Mouse (Mus musculus) splenic B cell, adult 2 months (primary cell): ENCODE data around the gene Krtap3-3.

Experiments
- DNase-seq: peaks from one replicate; pipeline ENCODE4 v3.0.0-alpha.2; 2011; ENCODE audit warnings: low read depth, low spot score
- H3K27me3 ChIP-seq: 2 replicates; pipeline ENCODE4 v1.6.1; 2012; ENCODE audit warnings: mild to moderate bottlenecking, low read length, moderate library complexity, mixed read lengths; ENCODE audit not compliant: control insufficient read depth, poor library complexity, insufficient read depth, severe bottlenecking
- H3K36me3 ChIP-seq: 2 replicates; pipeline ENCODE4 v1.6.1; 2012; ENCODE audit warnings: mild to moderate bottlenecking, low read length, moderate library complexity, mixed read lengths; ENCODE audit not compliant: control insufficient read depth, poor library complexity, insufficient read depth, severe bottlenecking

Krtap3-3 gene

GRCm38 (mm10) chr11:99556195-99556594 lies 5.5 kb upstream of the Krtap3-3 start:
- H3K36me3 ChIP-seq: no peaks in the 10 kb centered on the region
- no peaks in the 10 kb centered on the region for H3K27me3 ChIP-seq
- DNase-seq: no peak

GRCm38 (mm10) chr11:99547892-99548291 lies 2.8 kb downstream of the Krtap3-3 start:
- no peaks in the 10 kb centered on the region for H3K36me3 ChIP-seq
- no peaks in the 10 kb centered on the region for H3K27me3 ChIP-seq
- DNase-seq: no peak

- H3K36me3 ChIP-seq: no peaks in the 10 kb centered on the region
- no peaks in the 10 kb centered on the region for H3K27me3 ChIP-seq
- DNase-seq: no peak
Observed at GRCm38 (mm10) chr11:99539721-99540120, 10.9 kb downstream of the Krtap3-3 start.

- Histone ChIP-seq H3K27me3 (no peaks in the 10 kb centered on the region), H3K36me3 (no peaks in the 10 kb centered on the region)
- DNase-seq: no peak
Observed at GRCm38 (mm10) chr11:99521288-99521860, 29.3 kb downstream of the Krtap3-3 start, which contains the start of gene Krt39. TSS of gene Krt39 (minus strand) at chr11:99521338.

- no peaks in the 10 kb centered on the region for H3K36me3 ChIP-seq
- DNase-seq: no peak
- H3K27me3 ChIP-seq: no peaks in the 10 kb centered on the region
Observed at GRCm38 (mm10) chr11:99514098-99514497, 36.6 kb downstream of the Krtap3-3 start.
